Mouse (Mus musculus) heart, adult 2 months (tissue): ENCODE results near the gene Dnajb5. TPM values are rescaled to one million over a fixed set of nuclear protein-coding genes. Genes with fewer than 3 reads are reported as not detected.

Source experiments
- DNase-seq, 2 experiments: peaks; one replicate each; pipeline ENCODE4 v3.0.0; 2021
- H3K27ac ChIP-seq: fragments of 200-600 bp; 2 replicates; pipeline ENCODE4 v1.8.1; 2022
- H3K27me3 ChIP-seq: fragments of 200-500 bp; 2 replicates; pipeline ENCODE4 v1.6.1; 2012; ENCODE audit warnings: mild to moderate bottlenecking, low read length, inconsistent platforms, mixed read lengths; ENCODE audit not compliant: control insufficient read depth, insufficient read depth
- H3K36me3 ChIP-seq: fragments of 200-500 bp; 2 replicates; pipeline ENCODE4 v1.6.1; 2012; ENCODE audit warnings: low read length, inconsistent platforms; ENCODE audit not compliant: control insufficient read depth, insufficient read depth
- H3K4me1 ChIP-seq: fragments of 200-500 bp; 2 replicates; pipeline ENCODE4 v1.6.1; 2011; ENCODE audit warnings: low read length; ENCODE audit not compliant: control insufficient read depth, insufficient read depth
- H3K4me3 ChIP-seq: fragments of 200-600 bp; 2 replicates; pipeline ENCODE4 v1.8.1; 2022
- H3K79me2 ChIP-seq: fragments of 200-500 bp; replicated peaks from 2 replicates; pipeline ENCODE4 v1.6.1; 2012; ENCODE audit warnings: mild to moderate bottlenecking, inconsistent platforms, low read length, moderate library complexity, mixed read lengths; ENCODE audit not compliant: control insufficient read depth, insufficient read depth
- H3K9ac ChIP-seq: fragments of 200-500 bp; 2 replicates; pipeline ENCODE4 v1.6.1; 2012; ENCODE audit warnings: low read depth, mild to moderate bottlenecking, control low read depth, inconsistent platforms, low read length, mixed read lengths
- CTCF ChIP-seq: fragments of 200-600 bp; IDR thresholded peaks from 2 replicates; pipeline ENCODE4 v1.8.1; 2022; ENCODE audit warnings: antibody characterized with exemption, mild to moderate bottlenecking, moderate library complexity
- EP300 ChIP-seq: fragments of 200-500 bp; IDR thresholded peaks from 2 replicates; pipeline ENCODE4 v1.6.1; 2011; ENCODE audit warnings: low read depth, low read length, control low read depth; ENCODE audit not compliant: insufficient read depth
- POLR2A ChIP-seq: fragments of 200-500 bp; IDR thresholded peaks from 2 replicates; pipeline ENCODE4 v1.6.1; 2011; ENCODE audit warnings: mild to moderate bottlenecking, low read depth, low read length, control low read depth; ENCODE audit not compliant: insufficient read depth
- whole genome bisulfite sequencing: fragments of 180-500 bp; shearing (Covaris S2); methylation state at CpG from one replicate; pipeline ENCODE4 v1.1.7; 2018; 5-methylcytosine and 5-hydroxymethylcytosine counted together
- intact Hi-C: fragments of 180-260 bp; cut with DNase I; formaldehyde crosslinking; loops from one replicate; pipeline ENCODE4 v1.15.1; 2025
- polyA plus RNA-seq: library from polyadenylated mRNA; depleted of rRNA; stranded (reverse); fragments of >200 nt; gene quantifications from 2 replicates; pipeline ENCODE4 v1.2.3, GENCODE M21; 2012; rRNA removed
- total RNA-seq, 2 experiments: library from RNA; stranded (reverse); gene quantifications; 2 replicates each; pipeline ENCODE4 v1.2.3; 2021

The Dnajb5 gene
- total and polyA plus RNA-seq, 3 experiments, result 45.6 to 103 (median 88.5) TPM

GRCm38 (mm10) chr4:43002756-43003439, 53.3 kb downstream of the Dnajb5 start:
- Histone ChIP-seq H3K4me3 (no peak overlapping the region), H3K27ac (no peak overlapping the region), H3K27me3 (no peaks in the 10 kb centered on the region), H3K4me1 (peaks cover 5% of the 10 kb centered on the region), H3K36me3 (peaks cover 12% of the 10 kb centered on the region), H3K79me2 (peaks cover 2% of the 10 kb centered on the region; the same call in 1 of the 2 replicates), H3K9ac (no peak overlapping the region)
- 70% methylated on average over 12 of the region's 12 CpGs for WGBS
- TF ChIP-seq CTCF (no peak), EP300 (no peak)
- DNase-seq, result no peak
- intact Hi-C loops, result no loop called here

- no peaks in the 10 kb centered on the region for H3K79me2 ChIP-seq
- 96% methylated on average over 3 of the region's 3 CpGs for WGBS
- no peaks in the 10 kb centered on the region for H3K36me3 ChIP-seq
- H3K27ac ChIP-seq, result no peak overlapping the region
- DNase-seq, result no peak
- intact Hi-C loops, result loop anchor here (1.0 kb wide), 1 partner anchor 20 kb away; the partner anchor contains the start of gene Pigo
- H3K27me3 ChIP-seq, result no peaks in the 10 kb centered on the region
- H3K4me1 ChIP-seq, result peaks cover 6% of the 10 kb centered on the region; the same call in 1 of the 2 replicates
- no peak overlapping the region for H3K4me3 ChIP-seq
- TF ChIP-seq EP300 (no peak), CTCF (no peak), POLR2A (no peak)
- no peak overlapping the region for H3K9ac ChIP-seq
Measured at GRCm38 (mm10) chr4:43004951-43005350, 55.3 kb downstream of the Dnajb5 start.

- Histone ChIP-seq H3K79me2 (no peaks in the 10 kb centered on the region), H3K4me1 (peaks cover 4% of the 10 kb centered on the region; the same call in 1 of the 2 replicates), H3K9ac (no peak overlapping the region), H3K36me3 (no peaks in the 10 kb centered on the region), H3K27ac (no peak overlapping the region), H3K4me3 (no peak overlapping the region), H3K27me3 (no peaks in the 10 kb centered on the region)
- DNase-seq, result no peak
- TF ChIP-seq CTCF (peak; percentile 84), POLR2A (no peak), EP300 (no peak)
- intact Hi-C loops, result loop anchor here (1.0 kb wide), 1 partner anchor 20 kb away; the partner anchor contains the start of gene Pigo
- WGBS, result 51% methylated on average over 2 of the region's 2 CpGs
Measured at GRCm38 (mm10) chr4:43005765-43006164, 56.2 kb downstream of the Dnajb5 start.

Other genes starting within 250 kb of the Dnajb5 start
- gene 4930578G10Rik, start 214.3 kb upstream of the Dnajb5 start, total RNA-seq, result not detected
- gene 4930578G10Rik, start 214.3 kb upstream of the Dnajb5 start, polyA plus RNA-seq, result 0.32 TPM in 1 of 2 replicates, not detected in the other
- gene Ccl19, start 193.2 kb upstream of the Dnajb5 start, total RNA-seq, result 1 to 10 TPM in 1 of 2 experiments, under 1 TPM in 1; 0.52 to 1.3 TPM
- 2.3 and 5.8 TPM in 2 replicates for gene Ccl19, start 193.2 kb upstream of the Dnajb5 start, polyA plus RNA-seq
- gene Ccl21a, start 175.8 kb upstream of the Dnajb5 start, total RNA-seq, result 10 to 100 TPM; 47.6 to 62.3 TPM
- gene Ccl21a, start 175.8 kb upstream of the Dnajb5 start, polyA plus RNA-seq, result 42.1 and 43.1 TPM in 2 replicates
- gene Fam205a1, start 95.9 kb upstream of the Dnajb5 start, total RNA-seq, result not detected
- not detected in 2 replicates for gene Fam205a1, start 95.9 kb upstream of the Dnajb5 start, polyA plus RNA-seq
- gene Gm12394, start 93.0 kb upstream of the Dnajb5 start, total RNA-seq, result under 1 TPM in 1 of 2 experiments, not detected in 1; 0.10 TPM
- 0.02 TPM in 1 of 2 replicates, not detected in the other for gene Gm12394, start 93.0 kb upstream of the Dnajb5 start, polyA plus RNA-seq
- 1 to 10 TPM; 8.3 to 9.8 TPM for gene Fam205c, start 75.6 kb upstream of the Dnajb5 start, total RNA-seq
- 0.14 and 0.20 TPM in 2 replicates for gene Fam205c, start 75.6 kb upstream of the Dnajb5 start, polyA plus RNA-seq
- gene Phf24, start 33.2 kb upstream of the Dnajb5 start, total RNA-seq, result 1 to 10 TPM; 5.0 to 5.8 TPM
- 4.8 and 7.8 TPM in 2 replicates for gene Phf24, start 33.2 kb upstream of the Dnajb5 start, polyA plus RNA-seq
- gene 1700022I11Rik, start 19.8 kb downstream of the Dnajb5 start, total RNA-seq, result not detected
- not detected in 2 replicates for gene 1700022I11Rik, start 19.8 kb downstream of the Dnajb5 start, polyA plus RNA-seq
- gene Vcp, start 50.7 kb downstream of the Dnajb5 start, total RNA-seq, result 100 to 1,000 TPM; 238 to 254 TPM
- gene Vcp, start 50.7 kb downstream of the Dnajb5 start, polyA plus RNA-seq, result 127 and 204 TPM in 2 replicates
- 1 to 10 TPM; 2.8 to 3.2 TPM for gene Fancg, start 60.7 kb downstream of the Dnajb5 start, total RNA-seq
- gene Fancg, start 60.7 kb downstream of the Dnajb5 start, polyA plus RNA-seq, result 3.9 and 4.9 TPM in 2 replicates
- 10 to 100 TPM; 21.0 to 26.5 TPM for gene Pigo, start 76.0 kb downstream of the Dnajb5 start, total RNA-seq
- gene Pigo, start 76.0 kb downstream of the Dnajb5 start, polyA plus RNA-seq, result 20.1 and 27.1 TPM in 2 replicates
- gene Stoml2, start 81.9 kb downstream of the Dnajb5 start, total RNA-seq, result 100 to 1,000 TPM; 101 to 114 TPM
- gene Stoml2, start 81.9 kb downstream of the Dnajb5 start, polyA plus RNA-seq, result 97.3 and 117 TPM in 2 replicates
- 10 to 100 TPM; 26.3 to 33.1 TPM for gene Fam214b, start 96.4 kb downstream of the Dnajb5 start, total RNA-seq
- 19.6 and 21.3 TPM in 2 replicates for gene Fam214b, start 96.4 kb downstream of the Dnajb5 start, polyA plus RNA-seq
- gene Unc13b, start 109.1 kb downstream of the Dnajb5 start, total RNA-seq, result 10 to 100 TPM in 1 of 2 experiments, 1 to 10 TPM in 1; 10.0 to 10.9 TPM
- gene Unc13b, start 109.1 kb downstream of the Dnajb5 start, polyA plus RNA-seq, result 6.7 and 11.7 TPM in 2 replicates